Mouse (Mus musculus) forebrain, embryonic 12.5 days (tissue): ENCODE results near the gene Olfr629. TPM values are rescaled to one million over a fixed set of nuclear protein-coding genes. Genes with fewer than 3 reads are reported as not detected.
"Not testable (repeated sequence)": the region's sequence is repeated elsewhere in the genome, so short reads cannot be mapped to it uniquely, and the experiment has no call there.

Source experiments
- ATAC-seq: fragments of 200-750 bp; cut with Nextera tagmentation; 2 replicates; pipeline ENCODE4 v1.8.0; 2017; ENCODE audit warnings: moderate TSS enrichment; ENCODE audit not compliant: low FRiP score
- H3K27ac ChIP-seq: fragments of 300-500 bp; sonication (generic); 2 replicates; pipeline ENCODE4 v1.5.1; 2016; ENCODE audit warnings: mild to moderate bottlenecking
- H3K27me3 ChIP-seq: fragments of 300-500 bp; sonication (generic); 2 replicates; pipeline ENCODE4 v1.6.1; 2016; ENCODE audit warnings: mild to moderate bottlenecking
- H3K36me3 ChIP-seq: fragments of 300-500 bp; sonication (generic); replicated peaks from 2 replicates; pipeline ENCODE4 v1.6.1; 2016; ENCODE audit warnings: mild to moderate bottlenecking
- H3K4me1 ChIP-seq: fragments of 300-500 bp; sonication (generic); 2 replicates; pipeline ENCODE4 v1.6.1; 2016
- H3K4me2 ChIP-seq: fragments of 300-500 bp; sonication (generic); 2 replicates; pipeline ENCODE4 v1.6.1; 2016; ENCODE audit warnings: mild to moderate bottlenecking, moderate library complexity
- H3K4me3 ChIP-seq: fragments of 300-500 bp; sonication (generic); replicated peaks from 2 replicates; pipeline ENCODE4 v1.5.1; 2016; ENCODE audit warnings: mild to moderate bottlenecking
- H3K9ac ChIP-seq: fragments of 300-500 bp; sonication (generic); 2 replicates; pipeline ENCODE4 v1.6.1; 2016; ENCODE audit warnings: mild to moderate bottlenecking
- H3K9me3 ChIP-seq: fragments of 300-500 bp; sonication (generic); 2 replicates; pipeline ENCODE4 v1.6.1; 2016
- WGBS: fragments of 180-500 bp; shearing (Covaris S2); methylation state at CpG from one replicate; pipeline ENCODE4 v1.1.7; 2016; 5-methylcytosine and 5-hydroxymethylcytosine counted together
- polyA plus RNA-seq: library from polyadenylated mRNA; unstranded; fragments of >200 nt; fragmentation: Nextera tagmentation; extraction: Ambion mirVana; gene quantifications from 2 replicates; pipeline ENCODE4 v1.2.1, GENCODE M21; 2016

Gene Olfr629
- not detected in 2 replicates for polyA plus RNA-seq

DNA sequence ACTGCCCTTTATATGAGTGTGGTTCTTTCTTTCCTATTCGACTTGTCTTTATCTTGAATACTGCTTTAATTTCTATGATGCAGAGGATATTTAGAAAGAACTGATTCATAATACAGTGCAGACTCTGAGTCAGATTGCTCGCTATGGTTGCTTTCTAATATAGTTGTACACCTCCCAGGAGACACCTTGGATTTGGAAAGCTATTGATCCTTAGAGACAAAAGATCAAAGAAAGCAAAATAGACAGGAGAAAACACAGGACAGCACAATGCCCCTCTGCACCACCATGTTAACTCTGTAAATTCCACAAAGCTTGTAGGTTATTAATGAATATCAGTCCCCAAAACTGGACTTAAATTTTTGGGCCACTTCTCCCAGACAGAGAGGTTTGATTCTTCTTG lies at the start of gene Olfr629:
TSS of gene Olfr629 (minus strand) at position 101 of the 400 bp plus-strand sequence.
- no peak within 1 kb of the TSS for H3K9ac ChIP-seq
- no peaks in the 10 kb centered on the region for H3K9me3 ChIP-seq
- no peaks in the 10 kb centered on the region for H3K4me1 ChIP-seq
- no peak for ATAC-seq
- no peak within 1 kb of the TSS for H3K4me3 ChIP-seq
- H3K36me3 ChIP-seq = no peaks in the 10 kb centered on the region
- no peaks in the 10 kb centered on the region for H3K27me3 ChIP-seq
- H3K27ac ChIP-seq = no peak within 1 kb of the TSS
- 82% methylated on average over 2 of the region's 2 CpGs for whole genome bisulfite sequencing
- H3K4me2 ChIP-seq = no peak within 1 kb of the TSS

DNA sequence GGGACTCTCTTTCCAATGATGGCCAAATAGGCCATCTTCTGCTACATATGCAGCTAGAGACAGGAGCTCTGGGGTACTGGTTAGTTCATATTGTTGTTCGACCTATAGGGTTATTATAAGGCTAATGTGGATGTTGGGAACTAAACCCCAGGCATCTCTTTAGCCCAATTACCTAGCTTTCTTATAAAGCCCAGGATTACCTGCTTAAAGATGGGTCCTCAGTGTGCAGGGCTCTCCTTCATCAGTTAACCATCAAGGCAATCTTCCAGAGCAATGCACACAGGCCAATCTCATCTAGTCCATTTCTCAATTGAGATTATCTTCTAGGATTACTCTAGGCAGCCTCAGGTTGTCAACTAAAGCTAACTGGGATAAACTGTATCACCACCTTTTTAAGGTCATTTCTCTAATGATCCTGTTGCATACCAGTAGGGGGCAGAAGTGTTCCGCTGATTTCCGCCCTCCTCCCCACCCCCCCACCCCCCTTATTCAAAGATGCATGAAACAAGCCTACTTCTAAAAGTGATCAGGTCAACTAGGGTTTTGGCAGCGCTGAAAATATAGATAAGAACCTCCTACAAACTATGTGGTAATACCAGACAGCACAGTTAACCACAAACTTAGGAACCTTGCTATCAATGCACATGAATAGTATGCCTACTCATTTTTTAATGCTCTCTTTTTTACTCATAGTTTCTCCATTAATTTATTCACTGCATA lies 48.1 kb upstream of the Olfr629 start:
- Histone ChIP-seq H3K4me3 (no peak overlapping the region), H3K9me3 (no peaks in the 10 kb centered on the region), H3K36me3 (no peaks in the 10 kb centered on the region), H3K4me1 (no peaks in the 10 kb centered on the region), H3K4me2 (no peak overlapping the region), H3K27ac (no peak overlapping the region), H3K27me3 (no peaks in the 10 kb centered on the region), H3K9ac (no peak overlapping the region)
- no peak for ATAC-seq
- WGBS = 20% methylated on average over 4 of the region's 4 CpGs

DNA sequence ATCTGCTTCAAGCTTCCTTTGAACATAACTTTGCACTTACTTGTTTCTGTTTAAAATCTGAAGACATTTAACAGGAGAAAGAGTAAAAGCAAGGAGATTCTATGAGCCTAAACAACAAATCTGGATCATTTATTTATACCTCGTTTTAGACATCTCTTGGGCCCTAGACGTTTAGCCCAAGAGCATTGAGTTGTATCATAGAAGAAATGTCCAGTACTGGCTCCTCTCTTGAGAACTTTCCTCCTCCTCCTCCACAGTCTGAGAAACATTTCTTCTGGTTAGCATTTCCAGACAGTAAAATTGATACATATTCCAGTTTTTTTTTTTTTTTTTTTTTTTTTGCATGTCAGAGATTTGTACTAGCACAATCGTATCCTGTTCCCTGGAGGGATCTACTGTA lies 47.0 kb upstream of the Olfr629 start, which contains the start of gene Olfr67:
TSS of gene Olfr67 (minus strand) at position 101 of the 400 bp plus-strand sequence.
- Histone ChIP-seq H3K27ac (no peak within 1 kb of the TSS), H3K4me3 (no peak within 1 kb of the TSS), H3K9me3 (no peaks in the 10 kb centered on the region), H3K36me3 (no peaks in the 10 kb centered on the region), H3K4me1 (no peaks in the 10 kb centered on the region), H3K9ac (no peak within 1 kb of the TSS), H3K27me3 (no peaks in the 10 kb centered on the region), H3K4me2 (no peak within 1 kb of the TSS)
- ATAC-seq = no peak
- WGBS = 87% methylated on average over 3 of the region's 3 CpGs

DNA sequence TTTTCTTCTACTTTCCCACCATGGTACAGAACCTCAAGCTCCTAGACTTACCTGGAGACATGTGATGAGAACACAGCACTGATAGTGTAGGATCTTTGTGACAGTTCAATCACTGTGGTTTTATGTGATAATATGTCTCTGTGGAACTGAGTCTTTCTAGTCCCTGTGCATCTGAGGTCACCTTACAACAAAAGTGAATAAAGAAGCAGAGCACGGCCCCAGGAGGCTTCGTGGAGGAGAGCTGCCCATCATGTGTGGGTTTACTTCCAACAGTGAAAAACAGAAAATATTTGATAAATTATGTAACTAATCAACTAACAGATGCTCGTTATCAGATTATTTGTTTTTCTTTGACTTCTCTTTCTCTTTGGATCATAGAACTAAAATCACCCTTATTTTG lies 34.9 kb upstream of the Olfr629 start, which contains the start of gene Olfr68:
TSS of gene Olfr68 (minus strand) at position 101 of the 400 bp plus-strand sequence.
- Histone ChIP-seq H3K4me3 (no peak within 1 kb of the TSS), H3K27me3 (no peaks in the 10 kb centered on the region), H3K9ac (no peak within 1 kb of the TSS), H3K4me1 (no peaks in the 10 kb centered on the region), H3K27ac (no peak within 1 kb of the TSS), H3K4me2 (no peak within 1 kb of the TSS), H3K36me3 (no peaks in the 10 kb centered on the region), H3K9me3 (no peaks in the 10 kb centered on the region)
- no peak for ATAC-seq
- 73% methylated on average over 3 of the region's 3 CpGs for WGBS

DNA sequence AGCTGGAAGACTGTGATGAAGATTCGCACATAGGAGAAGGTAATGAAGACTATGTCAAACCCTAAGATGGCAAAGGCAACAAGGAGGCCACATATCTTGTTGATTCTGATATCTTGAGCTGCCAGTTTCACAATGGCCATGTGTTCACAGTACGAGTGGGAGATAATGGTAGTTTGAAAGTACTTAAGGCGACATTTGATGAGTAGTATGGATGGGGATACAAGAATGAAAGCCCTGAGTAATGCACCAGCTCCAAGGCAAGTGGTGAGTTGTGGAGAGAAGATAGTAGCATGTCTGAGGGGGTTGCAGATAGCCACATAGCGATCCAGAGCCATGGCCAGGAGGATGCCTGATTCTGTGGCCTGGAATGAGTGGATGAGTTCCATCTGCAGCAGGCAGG lies 32.9 kb upstream of the Olfr629 start:
- H3K9ac ChIP-seq, H3K4me3 ChIP-seq, H3K27ac ChIP-seq, ATAC-seq, H3K9me3 ChIP-seq, H3K4me1 ChIP-seq, H3K27me3 ChIP-seq, H3K36me3 ChIP-seq, H3K4me2 ChIP-seq: not testable (repeated sequence)
- 83% methylated on average over 4 of the region's 4 CpGs for WGBS

DNA sequence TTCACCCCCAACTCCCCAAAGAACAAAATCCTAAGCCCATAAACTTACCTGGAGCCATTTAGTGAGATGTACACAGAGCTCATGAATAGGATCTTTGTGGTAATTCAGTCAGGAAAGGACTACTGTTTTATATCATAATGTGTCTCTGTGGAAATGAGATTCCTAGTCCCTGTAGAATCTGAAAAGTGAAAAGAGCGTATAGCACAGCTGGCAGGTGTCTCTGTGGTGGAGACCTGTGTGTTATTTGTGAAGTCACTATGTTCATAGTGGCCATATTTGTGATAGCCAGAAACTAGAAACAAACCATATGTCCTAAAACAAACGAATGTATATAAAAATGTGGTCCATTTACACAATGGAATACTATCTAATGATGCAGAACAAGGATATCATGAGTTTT lies 26.8 kb upstream of the Olfr629 start, which contains the start of gene Olfr69:
TSS of gene Olfr69 (minus strand) at position 101 of the 400 bp plus-strand sequence.
- ATAC-seq = no peak
- 80% methylated on average over 2 of the region's 2 CpGs for WGBS
- Histone ChIP-seq H3K27ac (no peak within 1 kb of the TSS), H3K36me3 (no peaks in the 10 kb centered on the region), H3K4me2 (no peak within 1 kb of the TSS), H3K4me1 (no peaks in the 10 kb centered on the region), H3K9ac (no peak within 1 kb of the TSS), H3K4me3 (no peak within 1 kb of the TSS), H3K9me3 (no peaks in the 10 kb centered on the region), H3K27me3 (no peaks in the 10 kb centered on the region)

DNA sequence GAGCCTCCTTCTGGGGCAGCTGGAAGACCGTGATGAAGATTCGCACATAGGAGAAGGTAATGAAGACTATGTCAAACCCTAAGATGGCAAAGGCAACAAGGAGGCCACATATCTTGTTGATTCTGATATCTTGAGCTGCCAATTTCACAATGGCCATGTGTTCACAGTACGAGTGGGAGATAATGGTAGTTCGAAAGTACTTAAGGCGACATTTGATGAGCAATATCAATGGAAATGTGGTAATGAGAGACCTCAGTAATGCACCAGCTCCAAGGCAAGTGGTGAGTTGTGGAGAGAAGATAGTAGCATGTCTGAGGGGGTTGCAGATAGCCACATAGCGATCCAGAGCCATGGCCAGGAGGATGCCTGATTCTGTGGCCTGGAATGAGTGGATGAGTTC lies 22.9 kb upstream of the Olfr629 start:
- not testable (repeated sequence) for H3K4me1 ChIP-seq, ATAC-seq, H3K4me2 ChIP-seq, H3K9me3 ChIP-seq, H3K4me3 ChIP-seq, H3K36me3 ChIP-seq, H3K27ac ChIP-seq, H3K9ac ChIP-seq, H3K27me3 ChIP-seq
- WGBS = 94% methylated on average over 6 of the region's 6 CpGs

DNA sequence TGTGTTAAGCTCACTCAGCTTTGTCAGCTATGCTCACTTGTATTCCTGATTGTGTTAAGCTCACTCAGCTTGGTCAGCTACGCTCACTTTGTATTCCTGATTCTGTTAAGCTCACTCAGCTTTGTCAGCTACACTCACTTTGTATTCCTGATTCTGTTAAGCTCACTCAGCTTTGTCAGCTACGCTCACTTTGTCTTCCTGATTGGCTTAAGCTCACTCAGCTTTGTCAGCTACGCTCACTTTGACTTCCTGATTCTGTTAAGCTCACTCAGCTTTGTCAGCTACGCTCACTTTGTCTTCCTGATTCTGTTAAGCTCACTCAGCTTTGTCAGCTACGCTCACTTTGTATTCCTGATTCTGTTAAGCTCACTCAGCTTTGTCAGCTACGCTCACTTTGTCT lies 17.5 kb upstream of the Olfr629 start:
- ATAC-seq, H3K9me3 ChIP-seq, H3K27ac ChIP-seq, H3K4me2 ChIP-seq, H3K4me1 ChIP-seq, H3K4me3 ChIP-seq, H3K27me3 ChIP-seq, H3K9ac ChIP-seq, H3K36me3 ChIP-seq: not testable (repeated sequence)
- 92% methylated on average over 6 of the region's 6 CpGs for WGBS

DNA sequence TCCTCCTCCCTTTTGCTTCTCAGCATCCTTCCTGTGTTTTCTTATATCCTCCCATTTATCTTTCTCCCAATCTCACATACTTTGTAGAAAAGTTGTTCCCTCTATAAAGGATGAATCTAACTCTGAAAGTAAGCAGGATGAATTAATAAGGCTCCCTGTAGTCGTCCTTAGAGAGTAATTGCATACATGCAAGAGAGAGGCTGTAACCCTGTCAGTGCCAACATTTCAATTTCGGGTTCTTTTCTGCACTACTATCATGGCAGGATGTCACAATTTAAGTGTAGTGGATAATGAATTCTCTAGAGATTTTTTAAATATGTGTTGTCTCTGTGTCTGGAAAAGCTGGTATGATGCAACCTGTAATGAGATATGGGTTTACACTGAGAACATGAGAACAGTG lies 12.5 kb upstream of the Olfr629 start, which contains the start of gene Olfr630:
TSS of gene Olfr630 (minus strand) at position 101 of the 400 bp plus-strand sequence.
- no peaks in the 10 kb centered on the region for H3K4me1 ChIP-seq
- no peaks in the 10 kb centered on the region for H3K9me3 ChIP-seq
- H3K4me2 ChIP-seq = no peak within 1 kb of the TSS
- no peaks in the 10 kb centered on the region for H3K27me3 ChIP-seq
- no peak within 1 kb of the TSS for H3K9ac ChIP-seq
- WGBS = 51% methylated on average over 2 of the region's 2 CpGs
- no peak for ATAC-seq
- H3K4me3 ChIP-seq = no peak within 1 kb of the TSS
- no peak within 1 kb of the TSS for H3K27ac ChIP-seq
- H3K36me3 ChIP-seq = no peaks in the 10 kb centered on the region

DNA sequence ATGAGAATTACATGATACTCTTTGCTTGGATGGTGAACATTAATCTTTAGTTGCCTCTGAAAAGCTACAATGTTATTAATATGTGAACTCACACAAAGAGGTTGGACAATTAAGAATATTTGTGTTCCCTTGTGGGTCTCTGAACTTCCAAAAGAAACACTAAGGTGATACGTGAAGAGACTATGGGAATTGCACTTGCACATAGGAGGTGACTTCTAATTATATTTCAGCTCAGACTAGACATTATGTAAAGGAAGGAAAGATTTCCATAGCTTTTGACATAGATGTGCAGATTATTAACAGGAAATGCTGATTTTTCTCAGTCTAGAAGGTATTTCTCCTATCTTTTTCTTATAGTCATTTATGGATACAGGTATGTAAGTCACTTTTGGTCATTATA lies 14.7 kb downstream of the Olfr629 start, which contains the start of gene Olfr628:
TSS of gene Olfr628 (plus strand) at position 301 of the 400 bp plus-strand sequence.
- H3K4me2 ChIP-seq = no peak within 1 kb of the TSS
- no peaks in the 10 kb centered on the region for H3K4me1 ChIP-seq
- 82% methylated on average over 1 of the region's 1 CpGs for WGBS
- ATAC-seq = no peak
- no peak within 1 kb of the TSS for H3K9ac ChIP-seq
- no peak within 1 kb of the TSS for H3K4me3 ChIP-seq
- H3K27me3 ChIP-seq = no peaks in the 10 kb centered on the region
- no peaks in the 10 kb centered on the region for H3K36me3 ChIP-seq
- no peaks in the 10 kb centered on the region for H3K9me3 ChIP-seq
- H3K27ac ChIP-seq = no peak within 1 kb of the TSS

DNA sequence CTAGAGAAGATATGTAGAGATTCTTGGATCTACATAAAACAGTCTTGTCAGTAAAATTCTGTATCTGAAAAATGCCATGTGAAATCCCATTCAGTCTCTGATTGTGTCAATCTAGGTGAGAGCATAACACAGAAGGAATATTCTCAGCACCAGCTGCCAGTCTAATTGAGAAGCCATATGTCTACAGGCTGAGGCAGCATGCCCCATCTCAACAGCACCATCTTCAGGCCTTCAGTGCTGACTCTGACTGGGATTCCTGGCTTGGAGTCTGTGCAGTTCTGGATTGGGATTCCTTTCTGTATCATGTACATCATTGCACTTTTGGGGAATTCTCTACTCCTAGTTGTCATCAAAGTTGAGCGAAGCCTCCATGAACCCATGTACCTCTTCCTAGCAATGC lies 28.3 kb downstream of the Olfr629 start:
- not testable (repeated sequence) for H3K9ac ChIP-seq, H3K36me3 ChIP-seq, H3K27ac ChIP-seq, H3K4me1 ChIP-seq, H3K27me3 ChIP-seq, H3K4me3 ChIP-seq, H3K4me2 ChIP-seq, H3K9me3 ChIP-seq, ATAC-seq
- WGBS = 100% methylated on average over 1 of the region's 1 CpGs

DNA sequence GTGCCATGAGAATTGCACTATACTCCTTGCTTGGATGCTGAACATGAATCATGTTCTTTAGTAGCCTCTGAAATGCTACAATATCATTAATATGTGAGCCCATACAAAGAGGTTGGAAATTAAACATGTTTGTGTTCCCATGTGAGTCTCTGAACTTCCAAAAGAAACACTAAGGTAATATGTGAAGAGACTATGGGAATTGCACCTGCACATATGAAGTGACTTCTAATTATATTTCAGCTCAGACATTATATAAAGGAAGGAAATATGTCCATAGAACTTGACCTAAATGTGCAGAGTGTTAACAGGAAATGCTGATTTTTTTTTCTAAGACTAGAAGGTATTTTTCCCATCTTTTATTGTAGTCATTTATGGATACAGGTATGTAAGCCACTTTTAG lies 30.4 kb downstream of the Olfr629 start, which contains the start of gene Olfr243:
TSS of gene Olfr243 (plus strand) at position 301 of the 400 bp plus-strand sequence.
- no peak within 1 kb of the TSS for H3K9ac ChIP-seq
- no peak within 1 kb of the TSS for H3K27ac ChIP-seq
- no peak for ATAC-seq
- no peaks in the 10 kb centered on the region for H3K36me3 ChIP-seq
- no peak within 1 kb of the TSS for H3K4me3 ChIP-seq
- H3K27me3 ChIP-seq = no peaks in the 10 kb centered on the region
- H3K4me1 ChIP-seq = no peaks in the 10 kb centered on the region
- H3K9me3 ChIP-seq = no peaks in the 10 kb centered on the region
- no peak within 1 kb of the TSS for H3K4me2 ChIP-seq

DNA sequence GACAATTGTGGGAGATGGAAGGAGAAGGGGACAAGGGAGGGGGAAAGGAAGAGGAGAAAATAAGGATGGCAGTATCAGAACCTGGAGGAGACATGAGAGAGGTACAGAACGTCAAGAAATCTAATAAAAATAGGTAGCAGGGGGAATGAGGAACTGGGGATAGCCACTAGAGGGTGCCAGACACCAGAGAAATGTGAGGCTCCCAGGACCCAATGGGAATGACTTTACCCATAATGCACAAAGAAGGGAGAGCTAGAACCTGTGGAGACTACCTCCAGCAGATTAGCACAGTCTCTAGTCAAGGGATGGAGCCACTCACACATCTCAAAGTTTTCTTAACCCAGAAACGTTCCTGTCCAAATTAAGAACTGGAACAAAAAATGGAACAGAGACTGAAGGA lies 32.7 kb downstream of the Olfr629 start:
- Histone ChIP-seq H3K4me1 (no peaks in the 10 kb centered on the region), H3K4me3 (no peak overlapping the region), H3K4me2 (no peak overlapping the region), H3K36me3 (no peaks in the 10 kb centered on the region), H3K27me3 (no peaks in the 10 kb centered on the region), H3K27ac (no peak overlapping the region), H3K9me3 (no peaks in the 10 kb centered on the region), H3K9ac (no peak overlapping the region)
- no peak for ATAC-seq
- 36% methylated on average over 2 of the region's 2 CpGs for WGBS
